Mouse (Mus musculus): ENCODE results near the gene Gm49373. TPM values are rescaled to one million over a fixed set of nuclear protein-coding genes. Genes with fewer than 3 reads are reported as not detected.

Gene Gm49373
- total and polyA plus RNA-seq, 3 experiments, result 0.60 to 1.5 (median 0.85) TPM

- TF ChIP-seq CHD1 (IDR thresholded peaks at IDR 0.05; ENCODE audit: low read depth, low read length), result peak; percentile 41; the same call in 1 of the 2 replicates
These were observed 43.4 kb downstream of the Gm49373 start, which contains the start of gene Icam4 (continued) for GRCm38 (mm10) chr9:21029291-21030054.

DNA sequence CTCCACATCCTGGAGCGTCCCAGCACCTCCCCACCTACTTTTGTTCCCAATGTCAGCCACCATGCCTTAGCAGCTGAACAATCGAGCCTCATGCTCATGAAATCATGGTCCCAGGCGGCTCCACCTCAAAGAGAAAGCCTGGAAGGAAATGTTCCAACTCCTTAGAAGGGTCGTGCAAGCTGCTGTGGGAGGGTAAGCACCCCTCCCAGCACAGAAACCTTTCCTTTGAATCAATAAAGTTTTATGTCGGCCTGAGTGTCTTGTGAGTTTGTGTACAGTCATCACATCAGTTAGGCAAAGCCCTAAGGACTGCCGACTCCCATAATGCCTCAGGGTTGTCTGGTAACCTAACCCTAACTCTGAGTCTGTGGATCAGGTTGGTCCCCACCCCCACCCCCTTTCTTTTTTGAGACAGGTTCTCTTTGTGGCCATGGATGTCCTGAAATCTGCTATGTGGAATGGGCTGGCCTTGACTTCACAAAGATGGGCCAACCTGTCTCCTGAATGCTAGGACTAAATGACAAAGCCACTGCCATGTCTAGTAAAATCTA, 44.3 kb downstream of the Gm49373 start:
- dilution Hi-C loops (cut with MboI; ENCODE audit: extremely low pct_ligation_motif_present, extremely low pct_unique_long_range_greater_than_20kb, low sequenced_read_pairs), result no loop called here
- H3K4me3 ChIP-seq (replicated peaks in 1 of 3; ENCODE audit: low read depth in 2 of 3, low read length in 2 of 3, poor library complexity in 1 of 3), result no peak overlapping the region
- H3K4me2 ChIP-seq (ENCODE audit: insufficient read depth, low read depth, poor library complexity, severe bottlenecking), result peak overlapping the region; percentile 87; the same call in 1 of the 2 replicates

GRCm38 (mm10) chr9:21027774-21028290, 45.1 kb downstream of the Gm49373 start:
- Histone ChIP-seq H3K4me2 (ENCODE audit: insufficient read depth, low read depth, poor library complexity, severe bottlenecking) (no peak overlapping the region), H3K9me3 (replicated peaks; ENCODE audit: low read length) (no peaks in the 10 kb centered on the region), H3K79me2 (replicated peaks; ENCODE audit: control insufficient read depth, extremely low read depth, insufficient read depth, poor library complexity, severe bottlenecking) (peaks cover 23% of the 10 kb centered on the region), H3K4me1 (ENCODE audit: control insufficient read depth in 1 of 2, insufficient read depth in 2 of 2) (peaks cover 9 to 47% of the 10 kb centered on the region in 2 experiments), H3K36me3 (replicated peaks in 1 of 2; ENCODE audit: control insufficient read depth in 1 of 2, insufficient read depth in 1 of 2, low read length in 1 of 2) (peaks cover 44 to 56% of the 10 kb centered on the region in 2 experiments), H3K9ac (ENCODE audit: insufficient read depth, low read depth) (no peak overlapping the region), H3K27me3 (replicated peaks) (no peaks in the 10 kb centered on the region), H3K4me3 (replicated peaks in 1 of 3; ENCODE audit: low read depth in 2 of 3, low read length in 2 of 3, poor library complexity in 1 of 3) (no peak overlapping the region), H3K27ac (ENCODE audit: insufficient read depth, low read depth) (no peak overlapping the region)
- in situ Hi-C loops (cut with MboI; ENCODE audit: low pct_ligation_motif_present, low pct_unique_long_range_greater_than_20kb, low sequenced_read_pairs), result loop anchor here (5.0 kb wide), 1 partner anchor 44 kb away; the partner anchor contains the start of genes Fdx1l and Gm49373
- TF ChIP-seq ETS1 (conservative IDR thresholded peaks at IDR 0.05; ENCODE audit: low read depth, low read length) (no peak), ZMIZ1 (IDR thresholded peaks at IDR 0.05; ENCODE audit: low read depth, low read length) (peak; percentile 23; the same call in 1 of the 2 replicates)
- dilution Hi-C loops (cut with MboI; ENCODE audit: extremely low pct_ligation_motif_present, extremely low pct_unique_long_range_greater_than_20kb, low sequenced_read_pairs), result no loop called here
- DNase-seq (ENCODE audit: extremely low read depth), result no peak

More for the DNA sequence above, 44.3 kb downstream of the Gm49373 start:
- TF ChIP-seq E2F4 (IDR thresholded peaks at IDR 0.05; ENCODE audit: insufficient replicate concordance, low read depth, low read length) (no peak), GABPA (IDR thresholded peaks at IDR 0.05; ENCODE audit: insufficient replicate concordance, low read depth, low read length) (no peak)
- in situ Hi-C loops (cut with MboI; ENCODE audit: low pct_ligation_motif_present, low pct_unique_long_range_greater_than_20kb, low sequenced_read_pairs), result loop anchor here (5.0 kb wide), 1 partner anchor 44 kb away; the partner anchor contains the start of genes Fdx1l and Gm49373
- Histone ChIP-seq H3K9me3 (replicated peaks; ENCODE audit: low read length) (no peaks in the 10 kb centered on the region), H3K4me1 (ENCODE audit: control insufficient read depth in 1 of 2, insufficient read depth in 2 of 2) (peaks cover 9 to 49% of the 10 kb centered on the region in 2 experiments), H3K9ac (ENCODE audit: insufficient read depth, low read depth) (peak overlapping the region; percentile 5; the same call in 1 of the 2 replicates), H3K27me3 (replicated peaks) (no peaks in the 10 kb centered on the region), H3K36me3 (replicated peaks in 1 of 2; ENCODE audit: control insufficient read depth in 1 of 2, insufficient read depth in 1 of 2, low read length in 1 of 2) (peaks cover 42 to 52% of the 10 kb centered on the region in 2 experiments), H3K79me2 (replicated peaks; ENCODE audit: control insufficient read depth, extremely low read depth, insufficient read depth, poor library complexity, severe bottlenecking) (peaks cover 17% of the 10 kb centered on the region), H3K27ac (ENCODE audit: insufficient read depth, low read depth) (no peak overlapping the region; the same call in none of the 2 replicates)
- no peak for DNase-seq (ENCODE audit: extremely low read depth)

DNA sequence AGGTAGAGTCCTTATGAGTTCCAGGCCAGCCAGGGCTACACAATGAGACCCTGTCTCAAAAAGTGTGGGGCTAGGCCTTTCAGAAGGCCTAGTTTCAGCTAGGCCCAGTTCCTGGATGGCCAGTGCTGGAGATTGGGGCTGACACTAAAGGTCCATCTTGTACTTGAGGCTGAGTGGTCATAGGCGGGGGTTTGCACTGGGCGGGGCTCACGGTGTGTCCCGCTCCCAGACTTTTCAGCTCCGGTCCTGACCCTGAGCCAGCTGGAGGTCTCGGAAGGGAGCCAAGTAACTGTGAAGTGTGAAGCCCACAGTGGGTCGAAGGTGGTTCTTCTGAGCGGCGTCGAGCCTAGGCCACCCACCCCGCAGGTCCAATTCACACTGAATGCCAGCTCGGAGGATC, 46.0 kb downstream of the Gm49373 start:
- TF ChIP-seq MAZ (IDR thresholded peaks at IDR 0.05; ENCODE audit: low read depth, low read length), result no peak
- no peak for TF ChIP-seq USF2 (conservative IDR thresholded peaks at IDR 0.05; ENCODE audit: low read depth, low read length)
- no peak for TF ChIP-seq RAD21 (IDR thresholded peaks at IDR 0.05; ENCODE audit: low read depth, low read length)
- no peak for TF ChIP-seq ZMIZ1 (IDR thresholded peaks at IDR 0.05; ENCODE audit: low read depth, low read length)
- no peak for TF ChIP-seq RCOR1 (conservative IDR thresholded peaks at IDR 0.05; ENCODE audit: low read depth, low read length)
- no peak for TF ChIP-seq SIN3A (IDR thresholded peaks at IDR 0.05; ENCODE audit: low read length)
- TF ChIP-seq JUN (IDR thresholded peaks at IDR 0.05; ENCODE audit: insufficient read depth, low read depth, low read length), result no peak
- no peak for TF ChIP-seq JUND (conservative IDR thresholded peaks at IDR 0.05; ENCODE audit: low read depth, low read length)
- no peak for TF ChIP-seq MEF2A (IDR thresholded peaks at IDR 0.05; ENCODE audit: borderline replicate concordance, low read depth, low read length)
- TF ChIP-seq KAT2A (IDR thresholded peaks at IDR 0.05; ENCODE audit: insufficient replicate concordance, low read length), result no peak
- TF ChIP-seq TBP (conservative IDR thresholded peaks at IDR 0.05; ENCODE audit: low read depth, low read length), result no peak
- no peaks in the 10 kb centered on the region for H3K9me3 ChIP-seq (replicated peaks; ENCODE audit: low read length)
- peaks cover 53 to 66% of the 10 kb centered on the region in 2 experiments for H3K36me3 ChIP-seq (replicated peaks in 1 of 2; ENCODE audit: control insufficient read depth in 1 of 2, insufficient read depth in 1 of 2, low read length in 1 of 2)
- in situ Hi-C loops (cut with MboI; ENCODE audit: low pct_ligation_motif_present, low pct_unique_long_range_greater_than_20kb, low sequenced_read_pairs), result loop anchor here (5.0 kb wide), 1 partner anchor 45 kb away; the partner anchor contains the start of genes Fdx1l and Gm49373
- H3K4me1 ChIP-seq (ENCODE audit: control insufficient read depth in 1 of 2, insufficient read depth in 2 of 2), result peaks cover 9 to 46% of the 10 kb centered on the region in 2 experiments
- H3K79me2 ChIP-seq (replicated peaks; ENCODE audit: control insufficient read depth, extremely low read depth, insufficient read depth, poor library complexity, severe bottlenecking), result peaks cover 33% of the 10 kb centered on the region
- H3K4me3 ChIP-seq (replicated peaks in 1 of 3; ENCODE audit: low read depth in 2 of 3, low read length in 2 of 3, poor library complexity in 1 of 3), result no peak overlapping the region
- H3K27ac ChIP-seq (ENCODE audit: insufficient read depth, low read depth), result no peak overlapping the region
- H3K4me2 ChIP-seq (ENCODE audit: insufficient read depth, low read depth, poor library complexity, severe bottlenecking), result no peak overlapping the region
- no peak overlapping the region for H3K9ac ChIP-seq (ENCODE audit: insufficient read depth, low read depth)
- no peaks in the 10 kb centered on the region for H3K27me3 ChIP-seq (replicated peaks)
- dilution Hi-C loops (cut with MboI; ENCODE audit: extremely low pct_ligation_motif_present, extremely low pct_unique_long_range_greater_than_20kb, low sequenced_read_pairs), result no loop called here
- no peak for DNase-seq (ENCODE audit: extremely low read depth)

All from CH12.LX (cell line).